10 mouse cellular contexts compared by ENCODE assay signal in the genomic region with DNA sequence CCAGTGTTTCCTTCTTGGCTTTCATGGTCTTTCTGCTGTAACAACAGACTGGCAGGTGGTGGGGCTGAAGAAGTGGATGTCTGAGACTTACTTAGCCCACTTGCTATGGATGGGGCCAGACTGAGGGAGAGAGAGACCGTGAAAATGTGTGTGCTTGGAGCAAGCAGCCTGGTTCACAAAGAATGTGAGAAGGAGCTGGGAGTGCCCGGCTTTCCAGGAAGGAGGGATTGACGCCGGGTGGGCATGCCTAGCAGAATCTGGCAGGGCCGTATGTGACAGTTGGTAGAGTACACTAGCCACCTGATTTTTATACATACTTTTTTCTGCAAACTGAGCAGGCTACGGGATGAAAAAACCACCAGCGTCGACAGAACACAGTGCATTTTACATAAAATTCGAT. TPM values are rescaled to one million over a fixed set of nuclear protein-coding genes. Genes with fewer than 3 reads are reported as not detected.
DNase-seq lines count a peak whose midpoint lies in the region; ATAC-seq and TF ChIP-seq lines count a peak whose summit lies in the region.
"Had no signal": no experiment of that assay in that cellular context is flagged by ENCODE, and none has a peak within 500 bp of the region (broad histone marks: within the 10 kb centered on the region; RNA-seq: fewer than 3 reads in every experiment).

No protein-coding gene starts in this region.

- peak overlapping the region; percentile 64 for H3K4me2 ChIP-seq in kidney, embryonic 15.5 days
- peak overlapping the region; percentile 60 for H3K4me2 ChIP-seq in forebrain, embryonic 16.5 days (ENCODE audit: low read length)
- H3K4me2 ChIP-seq in midbrain, embryonic 11.5 days: peak overlapping the region; percentile 53

- no peak overlapping the region for H3K27ac ChIP-seq in kidney, embryonic 15.5 days
- no peak overlapping the region for H3K27ac ChIP-seq in kidney, adult 2 months (ENCODE audit: insufficient read depth, low read depth, low read length)
- peak overlapping the region; percentile 9 for H3K27ac ChIP-seq in forebrain, embryonic 16.5 days (ENCODE audit: low read length)
- H3K27ac ChIP-seq in midbrain, embryonic 11.5 days (ENCODE audit: low read depth, low read length): no peak overlapping the region

- no peak overlapping the region for H3K9ac ChIP-seq in kidney, embryonic 15.5 days
- peak overlapping the region; percentile 42; the same call in 1 of the 2 replicates for H3K9ac ChIP-seq in forebrain, embryonic 16.5 days (replicated peaks; ENCODE audit: low read depth, low read length)
- H3K9ac ChIP-seq in midbrain, embryonic 11.5 days (ENCODE audit: low read length): peak overlapping the region; percentile 33

- 38% methylated on average over 9 of the region's 9 CpGs for WGBS in kidney, embryonic 15.5 days
- WGBS in kidney, adult 2 months: 28% methylated on average over 9 of the region's 9 CpGs
- 25% methylated on average over 9 of the region's 9 CpGs for WGBS in forebrain, embryonic 16.5 days
- 35% methylated on average over 9 of the region's 9 CpGs for WGBS in midbrain, embryonic 11.5 days

- H3K4me3 ChIP-seq in kidney, embryonic 15.5 days (replicated peaks): peak overlapping the region; percentile 35
- H3K4me3 ChIP-seq in kidney, adult 2 months (ENCODE audit: insufficient read depth, low read depth, low read length): no peak overlapping the region
- peak overlapping the region; percentile 39 for H3K4me3 ChIP-seq in forebrain, embryonic 16.5 days (replicated peaks; ENCODE audit: low read length)
- H3K4me3 ChIP-seq in midbrain, embryonic 11.5 days (ENCODE audit: low read depth, low read length): peak overlapping the region; percentile 20

- ATAC-seq in kidney, embryonic 15.5 days (replicated peaks; ENCODE audit: low FRiP score): no peak
- peak; percentile 65 for ATAC-seq in forebrain, embryonic 16.5 days
- no peak for ATAC-seq in midbrain, embryonic 11.5 days (ENCODE audit: low FRiP score)

- no peaks in the 10 kb centered on the region for H3K36me3 ChIP-seq in kidney, embryonic 15.5 days
- H3K36me3 ChIP-seq in kidney, adult 2 months (ENCODE audit: control insufficient read depth, insufficient read depth, low read length): no peaks in the 10 kb centered on the region
- H3K36me3 ChIP-seq in forebrain, embryonic 16.5 days (ENCODE audit: control insufficient read depth, insufficient read depth): no peaks in the 10 kb centered on the region
- H3K36me3 ChIP-seq in midbrain, embryonic 11.5 days (ENCODE audit: control insufficient read depth, insufficient read depth, low read length): no peaks in the 10 kb centered on the region

- peaks cover 19% of the 10 kb centered on the region for H3K4me1 ChIP-seq in kidney, embryonic 15.5 days
- H3K4me1 ChIP-seq in kidney, adult 2 months (ENCODE audit: control insufficient read depth, insufficient read depth, low read length): no peaks in the 10 kb centered on the region
- H3K4me1 ChIP-seq in forebrain, embryonic 16.5 days (replicated peaks; ENCODE audit: control insufficient read depth, insufficient read depth, low read length): peaks cover 25% of the 10 kb centered on the region
- peaks cover 5% of the 10 kb centered on the region; the same call in 1 of the 2 replicates for H3K4me1 ChIP-seq in midbrain, embryonic 11.5 days (ENCODE audit: control insufficient read depth, insufficient read depth, low read length)

- DNase-seq in kidney, adult 2 months: no peak
- DNase-seq in brain, embryonic 14.5 days (ENCODE audit: low read depth): peak; percentile 67
- DNase-seq in midbrain, embryonic 11.5 days (ENCODE audit: low spot score, missing footprints): no peak
- no peak for DNase-seq in embryo, embryonic 10.5 days (ENCODE audit: low spot score)
- DNase-seq in gastrocnemius, postnatal 14 days: no peak
- DNase-seq in ovary, postnatal 36 days (ENCODE audit: low spot score): no peak
- DNase-seq: thymus, postnatal 4 days had no signal

- no peak for TF ChIP-seq POLR2A in kidney, adult 2 months (IDR thresholded peaks at IDR 0.05; ENCODE audit: low read depth, low read length)
- TF ChIP-seq POLR2A in brain, embryonic 14.5 days (IDR thresholded peaks at IDR 0.05; ENCODE audit: borderline replicate concordance, extremely low read depth, insufficient read depth, insufficient read length, poor library complexity, severe bottlenecking): no peak

- H3K9me3 ChIP-seq in kidney, embryonic 15.5 days (replicated peaks): no peaks in the 10 kb centered on the region
- H3K9me3 ChIP-seq in forebrain, embryonic 16.5 days (ENCODE audit: control insufficient read depth, low read length): no peaks in the 10 kb centered on the region
- H3K9me3 ChIP-seq in midbrain, embryonic 11.5 days (ENCODE audit: control insufficient read depth, low read length): no peaks in the 10 kb centered on the region

- peaks cover 45% of the 10 kb centered on the region for H3K27me3 ChIP-seq in kidney, embryonic 15.5 days
- no peaks in the 10 kb centered on the region for H3K27me3 ChIP-seq in kidney, adult 2 months (replicated peaks; ENCODE audit: control insufficient read depth, insufficient read depth, low read length)
- 0 out of 2 replicates have a peak, but pooled peaks cover 3% of the 10 kb centered on the region for H3K27me3 ChIP-seq in forebrain, embryonic 16.5 days (replicated peaks; ENCODE audit: control insufficient read depth, insufficient read depth, low read length)
- peaks cover 4% of the 10 kb centered on the region for H3K27me3 ChIP-seq in midbrain, embryonic 11.5 days (ENCODE audit: control insufficient read depth, insufficient read depth, low read length)

- intact Hi-C loops in gastrocnemius, postnatal 14 days (cut with DNase I; ENCODE audit: low total_unique reads): no loop called here

- no peak for TF ChIP-seq CTCF in kidney, adult 2 months (conservative IDR thresholded peaks at IDR 0.05; ENCODE audit: insufficient read depth, insufficient read length, low read depth, low read length)
- no peak for TF ChIP-seq CTCF in brain, embryonic 14.5 days (IDR thresholded peaks at IDR 0.05; ENCODE audit: borderline replicate concordance, extremely low read depth, insufficient read depth, insufficient read length)

RNA-seq across cellular contexts. Expression of gene 1700001C02Rik, which starts 0.5 kb away (rescaled TPM):
- polyA plus RNA-seq in kidney, embryonic 15.5 days (2015; fragmentation: Nextera tagmentation; extraction: Ambion mirVana): not detected in 2 replicates
- polyA plus RNA-seq in kidney, adult 2 months (2012; rRNA removed): 0.19 TPM in 1 of 2 replicates, not detected in the other
- polyA plus RNA-seq in brain, embryonic 14.5 days (2012; rRNA removed): 0.38 and 0.78 TPM in 2 replicates
- polyA plus RNA-seq in forebrain, embryonic 16.5 days (2015; fragmentation: Nextera tagmentation; extraction: Ambion mirVana): 0.71 and 0.94 TPM in 2 replicates
- polyA plus RNA-seq in midbrain, embryonic 11.5 days (2014; fragmentation: Nextera tagmentation; extraction: Ambion mirVana): not detected in 2 replicates
- not detected for total RNA-seq in gastrocnemius, postnatal 14 days (2021)
- total RNA-seq: layer of hippocampus, adult 18-20 months had no signal

RNA-seq across cellular contexts. Expression of gene Otof, which starts 4.6 kb away (rescaled TPM):
- polyA plus RNA-seq in kidney, embryonic 15.5 days (2015; fragmentation: Nextera tagmentation; extraction: Ambion mirVana): 0.09 and 0.17 TPM in 2 replicates
- 0.05 TPM in 1 of 2 replicates, not detected in the other for polyA plus RNA-seq in kidney, adult 2 months (2012; rRNA removed)
- 5.2 and 6.9 TPM in 2 replicates for polyA plus RNA-seq in brain, embryonic 14.5 days (2012; rRNA removed)
- 1.9 and 4.2 TPM in 2 replicates for polyA plus RNA-seq in forebrain, embryonic 16.5 days (2015; fragmentation: Nextera tagmentation; extraction: Ambion mirVana)
- 0.25 and 0.59 TPM in 2 replicates for polyA plus RNA-seq in midbrain, embryonic 11.5 days (2014; fragmentation: Nextera tagmentation; extraction: Ambion mirVana)
- under 1 TPM; 0.12 to 0.20 TPM for total RNA-seq in gastrocnemius, postnatal 14 days (2021)
